Mouse (Mus musculus): ENCODE measurements around the gene Dmd.

- TF ChIP-seq CTCF (IDR thresholded peaks at IDR 0.05; ENCODE audit: insufficient read depth, low read length): no peak
- no peak for TF ChIP-seq POLR2A (IDR thresholded peaks at IDR 0.05; ENCODE audit: borderline replicate concordance, extremely low read depth, low read depth, low read length)
Observed at GRCm38 (mm10) chrX:82901515-82901914, 47.2 kb upstream of the Dmd start.
